Mouse (Mus musculus) midbrain, postnatal 0 days (tissue): ENCODE results near the gene Gm13119. TPM values are rescaled to one million over a fixed set of nuclear protein-coding genes. Genes with fewer than 3 reads are reported as not detected.

Experiments used
- ATAC-seq: fragments of 200-750 bp; cut with Nextera tagmentation; 2 replicates; pipeline ENCODE4 v1.8.0; 2017; ENCODE audit warnings: moderate number of reproducible peaks, mild to moderate bottlenecking, moderate TSS enrichment, moderate library complexity; ENCODE audit not compliant: low FRiP score
- DNase-seq: peaks from one replicate; pipeline ENCODE4 v3.0.0-alpha.2; 2015; ENCODE audit warnings: low spot score
- H3K27ac ChIP-seq: fragments of 300-500 bp; sonication (generic); 2 replicates; pipeline ENCODE4 v1.5.1; 2014; ENCODE audit warnings: low read depth, mild to moderate bottlenecking, low read length, mixed read lengths
- H3K27me3 ChIP-seq: fragments of 300-500 bp; sonication (generic); 2 replicates; pipeline ENCODE4 v1.6.1; 2014; ENCODE audit warnings: low read length, control low read depth, mixed read lengths; ENCODE audit not compliant: insufficient read depth
- H3K36me3 ChIP-seq: fragments of 300-500 bp; sonication (generic); 2 replicates; pipeline ENCODE4 v1.6.1; 2014; ENCODE audit warnings: low read length, control low read depth, mixed read lengths; ENCODE audit not compliant: insufficient read depth
- H3K4me1 ChIP-seq: fragments of 300-500 bp; sonication (generic); 2 replicates; pipeline ENCODE4 v1.6.1; 2014; ENCODE audit warnings: mild to moderate bottlenecking, control low read depth, antibody characterized with exemption, low read length, mixed read lengths; ENCODE audit not compliant: insufficient read depth
- H3K4me2 ChIP-seq: fragments of 300-500 bp; sonication (generic); 2 replicates; pipeline ENCODE4 v1.6.1; 2014; ENCODE audit warnings: low read depth, mild to moderate bottlenecking, low read length, mixed read lengths; ENCODE audit not compliant: poor library complexity, severe bottlenecking
- H3K4me3 ChIP-seq: fragments of 300-500 bp; sonication (generic); 2 replicates; pipeline ENCODE4 v1.5.1; 2014; ENCODE audit warnings: low read depth, mild to moderate bottlenecking, low read length, moderate library complexity
- H3K9ac ChIP-seq: fragments of 300-500 bp; sonication (generic); replicated peaks from 2 replicates; pipeline ENCODE4 v1.6.1; 2014; ENCODE audit warnings: mild to moderate bottlenecking, low read length, moderate library complexity, mixed read lengths; ENCODE audit not compliant: poor library complexity, severe bottlenecking
- H3K9me3 ChIP-seq: fragments of 300-500 bp; sonication (generic); 2 replicates; pipeline ENCODE4 v1.6.1; 2016; ENCODE audit warnings: low read length, control low read depth
- CTCF ChIP-seq: IDR thresholded peaks from 2 replicates; pipeline ENCODE4 v1.5.1; 2016; ENCODE audit warnings: antibody characterized with exemption, mild to moderate bottlenecking
- WGBS: fragments of 180-500 bp; shearing (Covaris S2); extraction: QIAGEN DNeasy Blood & Tissue Kit; methylation state at CpG from one replicate; pipeline ENCODE4 v1.1.7; 2014; 5-methylcytosine and 5-hydroxymethylcytosine counted together
- polyA plus RNA-seq: library from polyadenylated mRNA; unstranded; fragments of >200 nt; fragmentation: Nextera tagmentation; extraction: Ambion mirVana; gene quantifications from 2 replicates; pipeline ENCODE4 v1.2.1, GENCODE M21; 2015
- total RNA-seq: library from RNA; depleted of rRNA; stranded (reverse); fragments of >200 nt; gene quantifications from 2 replicates; pipeline ENCODE4 v1.2.3, GENCODE M21; 2014; rRNA removed

Gm13119 gene
- total and polyA plus RNA-seq, 2 experiments from 2014 or later = not detected

- Histone ChIP-seq H3K4me2 (no peak overlapping the region), H3K27ac (no peak overlapping the region), H3K36me3 (no peaks in the 10 kb centered on the region), H3K4me3 (no peak overlapping the region), H3K4me1 (no peaks in the 10 kb centered on the region), H3K27me3 (no peaks in the 10 kb centered on the region), H3K9ac (no peak overlapping the region), H3K9me3 (peaks cover 17% of the 10 kb centered on the region; the same call in 1 of the 2 replicates)
- TF ChIP-seq CTCF = no peak
- ATAC-seq (no peak), DNase-seq (no peak)
- WGBS = 83% methylated on average over 4 of the region's 4 CpGs
These were observed 45.0 kb downstream of the Gm13119 start for GRCm38 (mm10) chr4:144402712-144403111.

DNA sequence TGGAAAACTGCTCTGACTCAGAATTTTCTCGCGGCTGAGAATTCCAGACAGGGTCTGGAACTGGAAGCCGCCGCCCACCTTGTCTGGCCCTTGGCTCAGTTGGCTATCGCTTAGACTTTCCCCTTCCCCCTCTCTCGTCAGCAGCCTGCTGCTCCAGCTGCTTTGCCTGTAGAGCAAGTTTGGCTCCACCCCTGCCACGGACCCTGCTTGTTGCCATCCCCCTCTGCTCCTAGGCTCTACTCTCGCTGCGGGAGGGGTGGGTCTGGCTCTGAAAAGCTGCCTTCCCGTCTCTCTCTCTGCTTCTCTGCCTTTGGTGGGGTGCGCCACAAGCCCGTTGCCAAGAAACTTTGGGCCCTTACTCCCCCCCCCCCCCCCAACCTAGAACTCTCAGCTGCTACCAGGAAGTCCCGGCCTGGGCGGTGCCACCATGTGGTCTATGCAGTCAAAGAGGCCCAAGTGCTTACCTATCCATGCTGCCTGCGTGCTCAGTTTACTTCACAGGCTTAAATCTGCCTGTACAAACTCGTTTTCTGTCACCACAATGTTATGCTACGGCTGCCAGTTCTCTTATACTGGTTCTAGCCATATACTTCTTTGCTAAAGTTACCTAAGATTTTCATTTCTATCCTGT is 46.8 kb downstream of the Gm13119 start:
- H3K36me3 ChIP-seq = no peaks in the 10 kb centered on the region
- H3K27me3 ChIP-seq = no peaks in the 10 kb centered on the region
- H3K4me2 ChIP-seq = peak overlapping the region; percentile 15; the same call in 1 of the 2 replicates
- ATAC-seq (no peak), DNase-seq (no peak)
- no peaks in the 10 kb centered on the region for H3K4me1 ChIP-seq
- WGBS = 7% methylated on average over 17 of the region's 17 CpGs
- no peak overlapping the region for H3K4me3 ChIP-seq
- H3K9me3 ChIP-seq = peaks cover 28% of the 10 kb centered on the region; the same call in 1 of the 2 replicates
- H3K27ac ChIP-seq = no peak overlapping the region
- no peak for TF ChIP-seq CTCF
- H3K9ac ChIP-seq = no peak overlapping the region

DNA sequence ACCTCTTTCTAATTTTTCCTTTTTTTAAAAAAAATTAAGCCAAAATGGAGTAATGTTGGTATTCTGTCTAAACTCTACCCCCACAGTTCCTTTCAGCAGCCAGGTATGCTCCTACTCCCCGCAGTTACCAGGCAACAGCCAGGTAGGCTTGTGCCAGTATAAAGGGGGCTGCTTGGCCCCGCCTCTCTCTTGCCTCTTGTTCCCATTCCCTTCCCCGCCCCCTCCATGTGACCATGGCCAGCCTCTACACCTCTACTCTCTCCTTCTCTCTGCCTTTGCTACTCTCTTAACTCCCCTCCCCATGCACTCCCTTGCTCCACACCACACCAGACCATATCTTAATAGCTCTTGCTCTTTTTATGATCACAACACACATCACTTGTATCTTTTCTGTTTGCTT is 48.5 kb downstream of the Gm13119 start:
- Histone ChIP-seq H3K27me3 (no peaks in the 10 kb centered on the region), H3K4me2 (no peak overlapping the region), H3K27ac (no peak overlapping the region), H3K9me3 (peaks cover 31% of the 10 kb centered on the region; the same call in 1 of the 2 replicates), H3K9ac (no peak overlapping the region), H3K36me3 (no peaks in the 10 kb centered on the region), H3K4me1 (no peaks in the 10 kb centered on the region), H3K4me3 (no peak overlapping the region)
- ATAC-seq = no peak
- TF ChIP-seq CTCF = no peak
- no peak for DNase-seq
- WGBS = 60% methylated on average over 3 of the region's 3 CpGs

- H3K27ac ChIP-seq = no peak within 1 kb of the TSS
- H3K9me3 ChIP-seq = peaks cover 33% of the 10 kb centered on the region; the same call in 1 of the 2 replicates
- no peaks in the 10 kb centered on the region for H3K4me1 ChIP-seq
- no peaks in the 10 kb centered on the region for H3K27me3 ChIP-seq
- 81% methylated on average over 9 of the region's 9 CpGs for WGBS
- no peak within 1 kb of the TSS for H3K9ac ChIP-seq
- ATAC-seq = no peak
- no peak for TF ChIP-seq CTCF
- no peak for DNase-seq
- H3K4me2 ChIP-seq = no peak within 1 kb of the TSS
- H3K4me3 ChIP-seq = no peak within 1 kb of the TSS
- H3K36me3 ChIP-seq = no peaks in the 10 kb centered on the region
These were observed 50.5 kb downstream of the Gm13119 start, which contains the start of gene Pramef12 for GRCm38 (mm10) chr4:144408290-144408689. Gene Pramef12 (minus strand): TSS chr4:144408464.

Other genes starting within 250 kb of the Gm13119 start
- not detected in 2 replicates for gene Oog3, start 195.3 kb upstream of the Gm13119 start, total RNA-seq
- not detected in 2 replicates for gene Oog3, start 195.3 kb upstream of the Gm13119 start, polyA plus RNA-seq
- not detected in 2 replicates for gene Oog2, start 167.2 kb upstream of the Gm13119 start, total RNA-seq
- gene Oog2, start 167.2 kb upstream of the Gm13119 start, polyA plus RNA-seq = not detected in 2 replicates
- not detected in 2 replicates for gene C87977, start 144.6 kb upstream of the Gm13119 start, total RNA-seq
- gene C87977, start 144.6 kb upstream of the Gm13119 start, polyA plus RNA-seq = not detected in 2 replicates
- not detected in 2 replicates for gene Pramel5, start 77.5 kb upstream of the Gm13119 start, total RNA-seq
- gene Pramel5, start 77.5 kb upstream of the Gm13119 start, polyA plus RNA-seq = not detected in 2 replicates
- not detected in 2 replicates for gene Gm13128, start 27.7 kb upstream of the Gm13119 start, total RNA-seq
- gene Gm13128, start 27.7 kb upstream of the Gm13119 start, polyA plus RNA-seq = not detected in 2 replicates
- not detected in 2 replicates for gene Pramef20, start 20.0 kb downstream of the Gm13119 start, total RNA-seq
- gene Pramef20, start 20.0 kb downstream of the Gm13119 start, polyA plus RNA-seq = not detected in 2 replicates
- gene Pramef12, start 50.5 kb downstream of the Gm13119 start, total RNA-seq = 0.22 TPM in 1 of 2 replicates, not detected in the other
- gene Pramef12, start 50.5 kb downstream of the Gm13119 start, polyA plus RNA-seq = not detected in 2 replicates
- gene 1700012P22Rik, start 80.8 kb downstream of the Gm13119 start, total RNA-seq = not detected in 2 replicates
- not detected in 2 replicates for gene 1700012P22Rik, start 80.8 kb downstream of the Gm13119 start, polyA plus RNA-seq
- gene Gm9944, start 95.4 kb downstream of the Gm13119 start, total RNA-seq = not detected in 2 replicates
- not detected in 2 replicates for gene Gm9944, start 95.4 kb downstream of the Gm13119 start, polyA plus RNA-seq
- gene Aadacl3, start 105.8 kb downstream of the Gm13119 start, total RNA-seq = not detected in 2 replicates
- not detected in 2 replicates for gene Aadacl3, start 105.8 kb downstream of the Gm13119 start, polyA plus RNA-seq
- gene 9430007A20Rik, start 161.9 kb downstream of the Gm13119 start, total RNA-seq = not detected in 2 replicates
- gene 9430007A20Rik, start 161.9 kb downstream of the Gm13119 start, polyA plus RNA-seq = not detected in 2 replicates
- gene Gm13124, start 207.2 kb downstream of the Gm13119 start, total RNA-seq = not detected in 2 replicates
- not detected in 2 replicates for gene Gm13124, start 207.2 kb downstream of the Gm13119 start, polyA plus RNA-seq